In genomic region chr17:15065391-15066024, GRCm38 (mm10) we compare ENCODE assay signal across 8 mouse cellular contexts. TPM values are rescaled to one million over a fixed set of nuclear protein-coding genes. Genes with fewer than 3 reads are reported as not detected.
A peak's percentile ranks its signal among the peaks of the same experiment; 100 is the strongest.
DNase-seq lines count a peak whose midpoint lies in the region; ATAC-seq and TF ChIP-seq lines count a peak whose summit lies in the region.

No protein-coding gene starts in this region.

- WGBS in embryonic facial prominence, embryonic 13.5 days = 43% methylated on average over 13 of the region's 13 CpGs
- WGBS in heart, embryonic 11.5 days (ENCODE audit: insufficient replicate concordance) = 38% methylated on average over 13 of the region's 13 CpGs
- WGBS in kidney, embryonic 15.5 days = 40% methylated on average over 13 of the region's 13 CpGs
- WGBS in lung, adult 2 months = 43% methylated on average over 13 of the region's 13 CpGs

- no peaks in the 10 kb centered on the region for H3K9me3 ChIP-seq in ES-Bruce4 (replicated peaks; ENCODE audit: control insufficient read depth, insufficient read depth, low read length, poor library complexity, severe bottlenecking)
- no peaks in the 10 kb centered on the region for H3K9me3 ChIP-seq in embryonic facial prominence, embryonic 13.5 days
- H3K9me3 ChIP-seq in heart, embryonic 11.5 days (replicated peaks; ENCODE audit: control insufficient read depth, low read length) = no peaks in the 10 kb centered on the region
- no peaks in the 10 kb centered on the region for H3K9me3 ChIP-seq in kidney, embryonic 15.5 days (replicated peaks)

- H3K27ac ChIP-seq in ES-Bruce4 (ENCODE audit: insufficient read depth, low read length) = no peak overlapping the region
- no peak overlapping the region for H3K27ac ChIP-seq in embryonic facial prominence, embryonic 13.5 days
- no peak overlapping the region for H3K27ac ChIP-seq in heart, embryonic 11.5 days (ENCODE audit: low read depth, low read length)
- H3K27ac ChIP-seq in kidney, embryonic 15.5 days = no peak overlapping the region

- H3K27me3 ChIP-seq in ES-Bruce4 (ENCODE audit: control insufficient read depth, insufficient read depth, low read length, poor library complexity, severe bottlenecking) = no peaks in the 10 kb centered on the region
- H3K27me3 ChIP-seq in embryonic facial prominence, embryonic 13.5 days = no peaks in the 10 kb centered on the region
- 0 out of 2 replicates have a peak, but pooled peaks cover 6% of the 10 kb centered on the region for H3K27me3 ChIP-seq in heart, embryonic 11.5 days (ENCODE audit: control insufficient read depth, insufficient read depth, low read length)
- H3K27me3 ChIP-seq in kidney, embryonic 15.5 days = no peaks in the 10 kb centered on the region

- no peak for TF ChIP-seq POLR2A in ES-Bruce4 (IDR thresholded peaks at IDR 0.05; ENCODE audit: insufficient read depth, low read length)
- TF ChIP-seq POLR2A in lung, adult 2 months (IDR thresholded peaks at IDR 0.05; ENCODE audit: borderline replicate concordance, extremely low read depth, low read depth, low read length) = no peak

- H3K36me3 ChIP-seq in ES-Bruce4 (ENCODE audit: control insufficient read depth, insufficient read depth, low read length, poor library complexity, severe bottlenecking) = 0 out of 2 replicates have a peak, but pooled peaks cover 3% of the 10 kb centered on the region
- peaks cover 30% of the 10 kb centered on the region for H3K36me3 ChIP-seq in embryonic facial prominence, embryonic 13.5 days
- H3K36me3 ChIP-seq in heart, embryonic 11.5 days (ENCODE audit: control insufficient read depth, insufficient read depth, low read length) = 0 out of 2 replicates have a peak, but pooled peaks cover 3% of the 10 kb centered on the region
- peaks cover 33% of the 10 kb centered on the region for H3K36me3 ChIP-seq in kidney, embryonic 15.5 days

- DNase-seq in adrenal gland, postnatal 14 days = peak; percentile 74
- peak; percentile 64 for DNase-seq in lung, adult 2 months
- peak; percentile 37 for DNase-seq in ovary, postnatal 10 days (ENCODE audit: low spot score)
- no peak for DNase-seq in thymus, postnatal 14 days

- no peak for TF ChIP-seq EP300 in ES-Bruce4 (IDR thresholded peaks at IDR 0.05; ENCODE audit: insufficient read depth, low read depth, low read length)

- 0 out of 2 replicates have a peak overlapping the region, but pooled peaks have one; percentile 24 for H3K4me2 ChIP-seq in embryonic facial prominence, embryonic 13.5 days
- H3K4me2 ChIP-seq in heart, embryonic 11.5 days = peak overlapping the region; percentile 38
- H3K4me2 ChIP-seq in kidney, embryonic 15.5 days = peak overlapping the region; percentile 50

- H3K9ac ChIP-seq in ES-Bruce4 (ENCODE audit: low read depth, poor library complexity, severe bottlenecking) = no peak overlapping the region
- H3K9ac ChIP-seq in embryonic facial prominence, embryonic 13.5 days = no peak overlapping the region
- H3K9ac ChIP-seq in heart, embryonic 11.5 days (ENCODE audit: low read depth, low read length) = no peak overlapping the region
- H3K9ac ChIP-seq in kidney, embryonic 15.5 days = no peak overlapping the region

- peak; percentile 41 for TF ChIP-seq CTCF in ES-Bruce4 (IDR thresholded peaks at IDR 0.05; ENCODE audit: low read depth, low read length)
- TF ChIP-seq CTCF in lung, adult 2 months (IDR thresholded peaks at IDR 0.05; ENCODE audit: insufficient read depth, low read length) = peak; percentile 17; the same call in 1 of the 2 replicates

- no peak overlapping the region for H3K4me3 ChIP-seq in ES-Bruce4 (ENCODE audit: low read depth, low read length)
- H3K4me3 ChIP-seq in embryonic facial prominence, embryonic 13.5 days = no peak overlapping the region
- H3K4me3 ChIP-seq in heart, embryonic 11.5 days (ENCODE audit: low read depth, low read length) = no peak overlapping the region
- H3K4me3 ChIP-seq in kidney, embryonic 15.5 days (replicated peaks) = 0 out of 2 replicates have a peak overlapping the region, but pooled peaks have one; percentile 7
- no peak overlapping the region for H3K4me3 ChIP-seq in lung, adult 2 months (replicated peaks; ENCODE audit: extremely low read depth, low read depth, low read length)

- no peaks in the 10 kb centered on the region for H3K4me1 ChIP-seq in ES-Bruce4 (ENCODE audit: control insufficient read depth, insufficient read depth, low read length)
- peaks cover 5% of the 10 kb centered on the region for H3K4me1 ChIP-seq in embryonic facial prominence, embryonic 13.5 days
- H3K4me1 ChIP-seq in heart, embryonic 11.5 days (ENCODE audit: control insufficient read depth, insufficient read depth, low read length) = peaks cover 21% of the 10 kb centered on the region
- H3K4me1 ChIP-seq in kidney, embryonic 15.5 days = peaks cover 23% of the 10 kb centered on the region
- peaks cover 5% of the 10 kb centered on the region for H3K4me1 ChIP-seq in lung, adult 2 months (ENCODE audit: control insufficient read depth, insufficient read depth, low read length)

- ATAC-seq in embryonic facial prominence, embryonic 13.5 days (ENCODE audit: insufficient number of reproducible peaks, insufficient read depth, low FRiP score, low TSS enrichment, low read depth) = no peak
- ATAC-seq in heart, embryonic 11.5 days (replicated peaks; ENCODE audit: insufficient number of reproducible peaks, low FRiP score, low TSS enrichment) = no peak
- ATAC-seq in kidney, embryonic 15.5 days (replicated peaks; ENCODE audit: low FRiP score) = peak; percentile 77

RNA-seq across cellular contexts. Expression of gene Gm3448, which starts 24.2 kb away (rescaled TPM):
- 6.9 and 7.0 TPM in 2 replicates for polyA plus RNA-seq in ES-Bruce4 (2011; ENCODE audit: insufficient read depth, insufficient read length, low read depth, missing spikeins)
- total RNA-seq in adrenal gland, postnatal 14 days (2021) = 4.4 and 5.5 TPM in 2 replicates
- 3.7 and 5.4 TPM in 2 replicates for polyA plus RNA-seq in embryonic facial prominence, embryonic 13.5 days (2015; fragmentation: Nextera tagmentation; extraction: Ambion mirVana)
- 2.8 and 2.9 TPM in 2 replicates for polyA plus RNA-seq in heart, embryonic 11.5 days (2014; fragmentation: Nextera tagmentation; extraction: Ambion mirVana)
- polyA plus RNA-seq in kidney, embryonic 15.5 days (2015; fragmentation: Nextera tagmentation; extraction: Ambion mirVana) = 4.0 and 4.1 TPM in 2 replicates
- polyA plus RNA-seq in lung, adult 2 months (2012; rRNA removed) = 0.51 and 0.90 TPM in 2 replicates

RNA-seq across cellular contexts. Expression of gene Tcte3, which starts 24.2 kb away (rescaled TPM):
- 5.4 and 5.6 TPM in 2 replicates for polyA plus RNA-seq in ES-Bruce4 (2011; ENCODE audit: insufficient read depth, insufficient read length, low read depth, missing spikeins)
- 1.9 and 2.3 TPM in 2 replicates for total RNA-seq in adrenal gland, postnatal 14 days (2021)
- not detected in 2 replicates for polyA plus RNA-seq in embryonic facial prominence, embryonic 13.5 days (2015; fragmentation: Nextera tagmentation; extraction: Ambion mirVana)
- 0.97 TPM in 1 of 2 replicates, not detected in the other for polyA plus RNA-seq in heart, embryonic 11.5 days (2014; fragmentation: Nextera tagmentation; extraction: Ambion mirVana)
- polyA plus RNA-seq in kidney, embryonic 15.5 days (2015; fragmentation: Nextera tagmentation; extraction: Ambion mirVana) = 0.64 TPM in 1 of 2 replicates, not detected in the other
- 0.19 TPM in 1 of 2 replicates, not detected in the other for polyA plus RNA-seq in lung, adult 2 months (2012; rRNA removed)

RNA-seq across cellular contexts. Expression of gene Ermard, which starts 24.5 kb away (rescaled TPM):
- 76.2 and 80.4 TPM in 2 replicates for polyA plus RNA-seq in ES-Bruce4 (2011; ENCODE audit: insufficient read depth, insufficient read length, low read depth, missing spikeins)
- total RNA-seq in adrenal gland, postnatal 14 days (2021) = 50.0 and 59.9 TPM in 2 replicates
- polyA plus RNA-seq in embryonic facial prominence, embryonic 13.5 days (2015; fragmentation: Nextera tagmentation; extraction: Ambion mirVana) = 88.0 and 91.3 TPM in 2 replicates
- 61.0 and 62.8 TPM in 2 replicates for polyA plus RNA-seq in heart, embryonic 11.5 days (2014; fragmentation: Nextera tagmentation; extraction: Ambion mirVana)
- 84.1 and 89.2 TPM in 2 replicates for polyA plus RNA-seq in kidney, embryonic 15.5 days (2015; fragmentation: Nextera tagmentation; extraction: Ambion mirVana)
- 31.6 and 50.8 TPM in 2 replicates for polyA plus RNA-seq in lung, adult 2 months (2012; rRNA removed)

RNA-seq across cellular contexts. Expression of gene Gm3435, which starts 55.5 kb away (rescaled TPM):
- 4.7 and 5.1 TPM in 2 replicates for polyA plus RNA-seq in ES-Bruce4 (2011; ENCODE audit: insufficient read depth, insufficient read length, low read depth, missing spikeins)
- 2.7 and 6.0 TPM in 2 replicates for total RNA-seq in adrenal gland, postnatal 14 days (2021)
- 7.4 and 8.8 TPM in 2 replicates for polyA plus RNA-seq in embryonic facial prominence, embryonic 13.5 days (2015; fragmentation: Nextera tagmentation; extraction: Ambion mirVana)
- 3.6 and 4.1 TPM in 2 replicates for polyA plus RNA-seq in heart, embryonic 11.5 days (2014; fragmentation: Nextera tagmentation; extraction: Ambion mirVana)
- 5.9 and 8.4 TPM in 2 replicates for polyA plus RNA-seq in kidney, embryonic 15.5 days (2015; fragmentation: Nextera tagmentation; extraction: Ambion mirVana)
- 0.53 and 3.1 TPM in 2 replicates for polyA plus RNA-seq in lung, adult 2 months (2012; rRNA removed)
